Mouse (Mus musculus) monocyte, adult 5-6 weeks (primary cell): Measurements from ENCODE around the gene Nme4. TPM values are rescaled to one million over a fixed set of nuclear protein-coding genes. Genes with fewer than 3 reads are reported as not detected.

Source experiments
- ATAC-seq: fragments of 153-309, 156-312 bp; replicated peaks from 2 replicates; pipeline ENCODE4 v1.8.0; 2017; ENCODE audit warnings: mild to moderate bottlenecking; ENCODE audit not compliant: low TSS enrichment, insufficient number of reproducible peaks, severe bottlenecking, poor library complexity, low FRiP score
- total RNA-seq: library from RNA; stranded (forward); fragments of 200-1000, 200-491, 200-594 nt; gene quantifications from 3 replicates; pipeline ENCODE4 v1.2.3, GENCODE M21; 2017

Gene Nme4
- total RNA-seq, 1 experiment from 2014 or later, result not detected

DNA sequence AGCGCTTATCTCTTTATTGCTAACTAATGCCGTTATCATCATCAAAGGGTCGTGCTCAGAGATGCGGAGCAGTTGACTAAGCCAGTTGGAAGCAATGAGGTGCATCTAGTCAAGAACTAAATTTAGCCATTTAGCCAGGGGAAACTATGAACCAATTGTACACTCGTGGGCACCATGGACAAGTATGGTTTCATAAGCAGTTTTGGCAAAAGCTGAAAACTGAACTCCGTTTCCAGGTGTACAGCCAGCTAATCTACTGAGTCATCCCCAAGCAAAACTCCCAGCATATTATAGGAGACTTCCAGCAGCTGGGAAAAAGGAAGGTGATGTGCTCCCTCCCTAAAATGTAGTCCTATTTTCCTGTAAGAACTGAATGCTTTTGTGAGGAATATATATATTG is 25.3 kb downstream of the Nme4 start:
- no peak for ATAC-seq

DNA sequence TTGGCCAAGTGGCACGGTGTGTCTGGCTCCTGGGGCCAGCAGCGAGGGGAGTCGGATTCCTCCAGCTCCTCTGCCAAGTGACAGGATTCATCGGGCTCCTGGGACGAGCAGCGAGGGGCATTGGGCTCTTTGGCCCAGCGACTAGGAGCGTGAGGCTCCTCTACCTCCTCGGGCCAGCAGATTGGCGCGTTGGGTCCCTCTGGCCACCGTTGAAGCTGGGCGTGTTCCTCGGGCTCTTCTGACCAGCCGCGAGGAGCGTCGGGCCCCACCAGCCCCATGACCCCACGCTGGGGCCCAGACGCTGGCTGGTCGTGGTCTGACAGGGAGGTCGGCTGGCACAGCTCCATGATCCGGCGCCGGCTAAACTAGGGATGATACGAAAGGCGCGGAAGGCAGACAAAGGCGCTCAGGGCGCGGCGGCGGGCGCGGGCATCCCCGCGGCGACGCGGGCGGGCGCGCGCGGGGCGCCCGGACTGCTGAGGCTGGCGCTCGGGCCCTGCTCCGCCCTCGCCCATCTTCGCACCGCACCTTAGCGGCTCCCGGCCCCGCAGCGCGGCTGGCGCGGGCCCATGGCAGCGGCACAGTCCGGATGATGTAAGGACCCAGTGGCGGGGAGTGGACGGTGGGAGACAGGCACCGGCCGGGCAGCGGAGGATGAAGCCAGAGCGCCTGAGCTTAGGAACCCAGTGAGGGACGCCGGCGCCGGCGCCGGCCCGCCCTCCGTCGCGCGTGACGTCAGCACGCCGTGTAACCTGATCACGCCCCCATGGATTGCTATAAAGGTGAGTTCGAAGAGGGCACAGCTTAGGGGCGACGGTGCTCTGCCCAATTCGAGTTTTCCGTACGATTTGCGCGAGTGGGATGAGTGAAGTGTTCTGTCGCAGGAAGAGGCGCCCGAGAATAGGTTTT is 26.3 kb downstream of the Nme4 start, which contains the start of gene Rab11fip3:
Gene Rab11fip3 (minus strand): TSS at position 725 of the 909 bp plus-strand sequence.
- peak; percentile 75 for ATAC-seq

DNA sequence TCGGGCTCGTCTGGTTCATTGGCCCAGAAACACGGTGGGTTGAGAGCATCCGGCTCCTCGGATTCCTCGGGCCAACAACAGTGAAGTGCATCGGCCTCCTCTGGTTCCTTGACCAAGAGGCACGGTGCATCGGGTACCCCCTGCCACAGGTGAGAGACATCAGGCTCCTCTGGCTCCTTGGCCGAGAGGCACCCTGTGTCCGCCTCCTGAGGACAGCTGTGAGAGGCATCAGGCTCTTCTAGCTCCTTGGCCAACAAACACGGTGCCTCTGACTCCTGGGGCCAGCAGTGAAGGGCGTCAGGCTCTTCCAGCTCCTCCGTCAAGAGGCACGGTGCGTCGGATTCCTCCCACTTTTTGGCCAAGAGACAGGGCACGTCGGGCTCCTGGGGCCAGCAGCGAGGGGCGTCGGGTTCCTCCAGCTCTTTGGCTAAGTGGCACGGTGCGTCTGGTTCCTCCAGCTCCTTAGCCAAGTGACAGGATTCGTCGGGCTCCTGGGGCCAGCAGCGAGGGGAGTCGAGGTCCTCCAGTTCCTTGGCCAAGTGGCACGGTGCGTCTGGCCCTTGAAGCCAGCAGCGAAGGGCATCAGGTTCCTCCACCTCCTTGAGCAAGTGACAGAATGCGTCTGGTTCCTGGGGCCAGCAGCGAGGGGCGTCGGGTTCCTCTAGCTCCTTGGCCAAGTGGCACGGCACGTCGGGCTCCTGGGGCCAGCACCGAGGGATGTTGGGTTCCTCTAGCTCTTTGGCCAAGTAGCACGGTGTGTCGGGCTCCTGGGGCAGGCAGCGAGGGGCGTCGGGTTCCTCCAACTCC is 27.2 kb downstream of the Nme4 start:
- no peak for ATAC-seq

DNA sequence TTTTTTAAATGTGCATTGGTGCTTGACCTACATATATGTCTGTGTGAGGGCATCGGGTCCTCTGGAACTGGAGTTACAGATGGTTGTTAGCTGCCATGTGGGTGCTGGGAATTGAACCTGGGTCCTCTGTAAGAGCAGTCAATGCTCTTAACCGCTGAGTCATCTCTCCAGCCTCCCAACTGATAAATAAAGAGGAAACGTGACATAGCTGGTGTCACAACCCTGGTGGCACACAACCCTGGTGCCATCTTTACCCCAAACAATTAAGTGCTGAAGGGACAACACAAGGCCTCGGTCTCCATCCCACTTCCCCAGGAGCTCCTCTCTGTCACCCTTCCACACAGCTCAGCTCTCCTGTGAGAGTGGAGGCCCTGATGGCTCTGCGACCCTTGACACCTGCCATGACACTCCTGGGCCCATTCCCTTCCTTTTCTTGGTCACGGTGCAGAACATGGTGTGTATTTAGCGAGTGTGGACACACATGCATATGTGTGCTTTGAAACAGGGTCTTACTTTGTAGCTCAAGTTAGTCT is 28.8 kb downstream of the Nme4 start:
- ATAC-seq, result no peak

DNA sequence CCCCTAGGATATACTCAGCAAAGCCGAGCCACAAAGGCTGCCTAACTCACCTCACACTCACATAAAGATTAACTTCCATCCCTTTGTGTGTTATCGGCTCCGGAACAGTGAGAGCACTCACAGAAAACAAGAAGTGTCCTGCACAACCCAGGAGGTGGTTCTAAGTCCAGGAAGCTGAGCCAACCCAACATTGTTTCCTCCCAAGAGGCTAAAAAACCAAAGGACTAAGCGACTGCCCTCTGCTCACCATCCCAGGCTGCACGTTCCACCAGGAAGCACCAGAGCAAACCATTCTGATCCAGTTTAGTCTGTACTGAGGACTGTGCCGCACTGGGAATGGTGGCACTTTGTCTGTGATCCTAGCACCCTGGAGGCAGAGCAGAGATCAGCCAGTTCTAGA is 30.5 kb downstream of the Nme4 start:
- ATAC-seq, result no peak

DNA sequence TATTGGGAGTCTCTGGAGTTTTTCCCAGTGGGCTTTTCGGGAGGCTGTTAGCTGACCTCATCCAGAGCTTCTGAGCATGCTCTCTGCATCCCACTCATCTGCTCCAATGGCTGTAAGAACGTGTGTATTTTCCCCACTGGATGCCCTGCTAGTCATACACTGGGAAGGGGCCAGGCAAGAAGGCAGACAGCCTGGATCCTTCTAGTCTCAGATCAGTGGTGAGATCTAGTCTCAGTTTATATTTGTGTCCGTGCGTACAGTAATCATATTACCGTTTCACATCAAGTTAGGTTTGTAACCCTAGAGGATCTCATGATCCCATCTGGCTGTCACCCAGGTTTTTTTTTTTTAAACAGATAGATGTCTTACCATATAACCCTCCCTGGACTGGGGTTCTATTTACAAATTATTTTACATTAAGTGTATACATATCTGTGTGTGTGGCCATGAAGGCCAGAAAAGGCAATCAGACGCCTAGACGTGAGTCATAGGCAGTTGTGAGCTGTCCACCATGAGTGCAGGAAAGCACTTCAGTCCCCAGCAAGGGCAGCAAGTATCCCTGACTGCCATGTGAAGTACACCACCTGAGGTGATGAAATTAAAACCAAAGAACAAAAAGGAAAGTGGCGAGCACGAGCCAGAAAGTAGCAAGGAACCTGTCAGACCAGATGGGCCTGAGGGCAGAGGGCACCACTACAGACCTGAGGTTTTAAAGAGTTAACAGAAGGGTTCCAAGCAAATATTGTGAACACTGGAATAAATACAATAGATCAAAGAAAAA is 37.4 kb downstream of the Nme4 start:
- no peak for ATAC-seq

DNA sequence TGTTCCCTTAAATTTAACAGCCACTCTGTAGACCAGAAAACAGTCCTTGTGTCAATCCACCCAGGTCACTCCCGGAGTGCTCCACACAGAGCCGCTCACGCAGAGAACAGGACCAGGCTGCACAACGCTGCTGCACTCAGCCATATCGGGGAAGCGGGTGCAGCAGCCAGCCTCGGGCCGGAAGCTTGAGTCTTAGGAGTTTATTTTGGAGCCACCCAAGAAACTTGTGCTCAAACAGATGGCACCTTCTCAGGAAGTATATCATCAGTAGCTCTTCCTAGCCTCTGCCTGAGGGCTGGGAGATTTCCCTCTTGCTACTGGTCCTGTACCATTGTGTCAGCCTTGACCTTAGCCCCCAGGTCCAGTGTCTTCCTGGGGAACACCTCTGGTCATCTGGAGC is 38.1 kb downstream of the Nme4 start:
- ATAC-seq, result no peak

DNA sequence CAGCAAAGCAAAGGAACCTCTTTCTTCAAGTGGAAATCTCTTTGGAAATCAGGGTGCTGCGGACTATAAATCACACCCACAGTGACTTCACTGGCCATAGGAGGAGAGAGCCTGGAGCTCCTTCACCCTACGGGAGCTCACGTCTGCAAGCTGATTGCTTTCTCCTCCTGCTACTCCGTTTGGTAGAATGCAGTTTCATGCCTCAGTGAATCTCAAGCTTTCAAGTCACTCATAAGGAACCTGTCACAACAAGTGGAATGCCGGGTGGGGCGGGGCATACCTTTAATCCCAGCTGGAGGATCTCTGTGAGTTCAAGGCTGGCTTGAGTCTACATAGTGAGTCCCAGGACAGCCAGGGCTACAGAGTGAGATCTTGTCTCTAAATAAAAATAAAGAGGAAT is 40.2 kb downstream of the Nme4 start:
- no peak for ATAC-seq

DNA sequence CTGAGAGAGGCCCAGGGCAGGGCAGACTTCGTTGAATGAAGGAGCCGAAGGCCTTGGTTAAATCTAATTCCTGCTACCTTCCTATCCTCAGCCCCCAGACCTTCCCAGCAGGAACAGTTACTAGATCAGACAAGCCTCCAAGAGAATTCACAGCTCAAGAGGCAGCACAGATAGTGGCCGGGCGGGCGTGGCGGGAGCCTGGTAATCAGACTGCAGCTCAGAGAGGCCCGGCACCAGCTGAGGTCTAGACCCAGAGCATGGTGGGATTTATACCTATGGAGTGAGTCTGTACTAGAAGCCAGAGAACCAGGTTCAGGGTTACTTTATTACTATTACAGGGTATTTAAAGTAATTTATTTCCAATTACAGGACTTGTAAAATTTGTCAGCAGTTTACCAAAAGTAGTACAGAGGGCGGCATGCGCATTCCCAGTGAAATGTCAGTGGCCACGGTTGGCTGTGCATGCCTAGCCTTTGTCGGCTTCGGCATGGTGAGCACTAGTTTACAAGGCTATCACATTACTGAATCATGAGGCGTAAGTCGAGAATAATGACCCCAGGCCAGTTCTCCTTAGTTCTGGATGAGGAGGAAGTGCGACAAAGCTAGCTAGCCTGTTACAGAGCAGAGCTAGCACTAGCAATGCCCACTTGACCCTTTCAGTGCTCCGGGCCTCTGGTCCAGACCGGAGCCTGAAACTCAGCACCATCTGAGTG is 41.1 kb downstream of the Nme4 start:
- ATAC-seq, result no peak

DNA sequence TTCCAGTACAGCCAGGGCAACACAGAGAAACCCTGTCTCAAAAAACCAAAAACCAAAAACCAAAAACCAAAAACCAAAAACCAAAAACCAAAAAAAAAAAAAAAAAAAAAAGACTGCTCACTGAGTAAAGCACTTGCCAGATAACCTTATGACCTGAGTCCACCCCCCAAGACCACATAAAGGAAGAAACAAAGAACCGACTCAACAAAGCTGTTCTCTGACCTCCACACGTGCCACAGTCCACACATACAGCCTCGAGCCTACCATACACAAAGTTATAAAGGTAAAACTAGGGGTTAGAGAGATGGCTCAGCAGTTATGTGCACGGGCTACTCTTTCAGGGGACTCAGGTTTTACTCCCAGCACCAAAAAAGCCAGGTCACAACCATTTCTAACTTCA is 42.7 kb downstream of the Nme4 start:
- no peak for ATAC-seq

DNA sequence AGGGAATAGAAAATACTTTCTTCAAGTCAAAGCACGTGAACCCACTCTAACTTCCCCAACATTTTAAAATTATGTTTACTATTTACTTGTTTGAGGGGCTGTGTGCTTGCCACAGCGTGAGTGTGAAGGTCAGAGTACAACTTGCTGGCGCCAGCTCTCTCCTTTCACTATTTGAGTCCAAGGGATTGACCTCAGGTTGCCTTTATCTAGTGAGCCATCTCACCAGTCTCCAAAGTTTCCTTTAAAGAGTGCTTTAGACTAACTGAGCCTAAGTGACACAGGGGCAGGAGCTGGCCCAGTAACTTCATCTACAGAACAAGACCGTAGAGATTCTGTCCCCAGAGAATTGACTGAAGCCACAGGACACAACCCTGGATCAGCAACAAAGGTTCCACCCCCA is 43.3 kb downstream of the Nme4 start:
- ATAC-seq, result no peak

DNA sequence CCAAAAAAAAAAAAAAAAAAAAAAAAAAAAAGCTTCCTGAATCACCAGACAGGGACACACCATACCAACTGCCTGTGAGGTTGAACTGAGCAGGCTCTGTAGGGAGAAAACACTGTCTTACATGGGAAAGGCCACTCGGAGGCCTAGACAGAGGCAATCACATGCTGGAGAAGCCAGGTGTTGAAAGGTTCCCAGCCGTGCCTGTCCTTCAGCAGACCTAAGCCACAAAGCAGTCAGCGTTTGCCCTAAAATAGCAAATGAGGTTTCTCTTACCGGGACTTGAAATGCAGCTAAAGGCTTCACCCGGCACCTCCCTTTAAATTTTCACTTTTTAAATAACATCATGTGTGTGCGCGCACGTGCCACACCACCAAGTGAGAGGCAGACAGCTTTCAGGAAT is 47.3 kb downstream of the Nme4 start:
- no peak for ATAC-seq

DNA sequence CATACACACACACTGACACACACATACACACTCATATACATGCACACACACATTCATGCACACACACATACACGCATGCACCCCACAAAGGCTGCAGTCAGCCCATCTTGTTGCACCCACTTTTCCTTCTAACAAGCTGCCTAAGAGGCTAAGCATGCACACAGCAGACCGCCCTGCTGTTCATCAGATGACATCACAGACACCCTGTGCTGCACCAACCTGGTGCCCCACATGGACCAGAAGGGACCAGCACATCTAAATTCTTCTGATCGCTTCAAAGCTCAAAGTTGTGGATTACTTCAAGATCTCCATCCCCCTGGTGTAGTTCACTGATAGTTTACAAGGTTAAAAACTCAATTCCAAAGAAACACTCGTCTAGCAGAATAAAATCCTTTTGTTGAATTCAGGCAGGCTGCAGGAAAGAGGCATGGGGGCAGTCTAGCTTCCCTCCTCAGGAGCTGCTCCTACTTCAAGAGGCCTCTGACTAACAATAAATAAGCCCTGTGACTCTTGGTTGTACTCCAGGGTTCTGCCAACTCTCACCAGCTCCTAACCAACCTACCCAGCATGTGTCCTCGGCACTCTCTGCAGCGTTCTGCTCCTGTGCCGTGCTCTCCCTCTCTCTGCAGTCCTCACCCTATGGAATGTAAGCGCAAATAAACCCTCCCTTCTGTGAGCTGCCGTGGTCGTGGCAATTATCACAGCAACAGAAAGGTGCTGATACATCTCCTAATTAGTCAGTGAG is 49.0 kb downstream of the Nme4 start:
- no peak for ATAC-seq

DNA sequence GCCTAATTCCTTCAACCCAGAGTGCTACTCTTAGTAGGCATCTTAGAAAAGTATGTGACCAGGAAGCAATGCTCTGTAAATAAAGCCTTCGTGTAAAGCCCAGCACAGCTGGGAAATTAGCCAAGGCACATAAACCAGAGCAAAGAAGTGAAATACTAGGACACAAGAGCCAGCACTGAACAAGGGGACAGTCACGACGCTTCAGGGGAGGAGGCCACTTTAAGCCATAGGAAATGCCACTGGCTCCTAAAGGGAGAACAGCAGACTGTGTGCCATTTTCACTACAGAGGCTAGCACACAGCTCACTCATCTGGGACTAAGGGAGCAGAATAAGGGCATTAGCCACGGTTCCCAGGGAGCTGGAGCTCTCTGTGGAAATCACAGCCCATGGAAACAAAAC is 50.1 kb downstream of the Nme4 start:
- ATAC-seq, result no peak

DNA sequence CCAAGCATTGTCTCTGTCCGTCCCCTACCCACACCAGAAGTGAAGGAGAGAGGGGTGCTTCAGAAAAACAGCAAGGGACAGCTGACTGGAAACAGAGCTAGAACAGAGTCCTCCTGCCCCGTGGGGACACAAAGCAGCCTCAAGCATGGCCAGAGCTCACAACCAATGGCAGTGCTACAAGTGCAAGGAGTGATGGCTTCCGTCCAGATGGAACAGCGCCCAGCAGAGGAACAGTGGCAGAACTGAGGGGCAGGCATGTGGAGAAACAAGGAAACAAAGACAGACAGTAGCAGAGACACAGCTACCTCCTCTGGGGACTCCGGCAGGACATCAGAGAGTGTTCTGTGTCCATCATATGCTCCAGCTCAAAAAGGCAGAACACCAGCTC is 52.2 kb downstream of the Nme4 start:
- ATAC-seq, result no peak

DNA sequence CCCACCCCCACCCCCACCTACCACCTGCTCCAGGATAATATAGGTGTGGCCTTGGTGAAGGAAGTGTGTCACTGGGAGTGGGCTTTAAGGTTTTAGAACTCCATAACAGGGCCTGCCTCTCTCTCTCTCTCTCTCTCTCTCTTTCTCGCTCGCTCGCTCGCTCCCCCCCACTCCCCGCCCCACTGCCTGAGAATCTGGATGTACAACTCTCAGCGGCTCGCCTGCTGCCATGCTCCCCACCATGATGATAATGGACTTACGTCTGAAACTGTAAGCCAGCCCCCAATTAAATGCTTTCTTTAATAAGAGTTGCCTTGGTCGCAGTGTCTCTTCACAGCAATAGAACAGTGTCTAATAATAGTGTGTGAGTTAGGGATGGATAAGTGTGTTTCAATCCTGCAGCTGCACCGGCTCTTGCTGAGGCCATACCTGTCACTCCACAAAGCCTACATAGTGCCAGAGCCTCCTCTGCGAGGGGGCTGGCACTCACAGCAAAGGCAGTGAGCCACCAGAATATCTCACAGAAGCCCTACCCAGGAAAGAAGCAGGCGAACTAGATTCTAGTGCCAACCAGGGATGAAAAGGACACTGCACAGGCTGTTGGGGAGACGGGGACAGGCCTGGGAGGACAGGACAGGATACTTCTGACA is 52.7 kb downstream of the Nme4 start:
- no peak for ATAC-seq
